Mouse (Mus musculus) liver, embryonic 12.5 days (tissue): ENCODE measurements around the gene Kcnq1. TPM values are rescaled to one million over a fixed set of nuclear protein-coding genes. Genes with fewer than 3 reads are reported as not detected.
A peak's percentile ranks its signal among the peaks of the same experiment; 100 is the strongest.

Experiments
- ATAC-seq: fragments of 200-750 bp; cut with Nextera tagmentation; 2 replicates; pipeline ENCODE4 v1.8.0; 2017; ENCODE audit warnings: moderate number of reproducible peaks, mild to moderate bottlenecking, moderate library complexity
- H3K27ac ChIP-seq: fragments of 300-500 bp; sonication (generic); 2 replicates; pipeline ENCODE4 v1.5.1; 2016; ENCODE audit warnings: mild to moderate bottlenecking
- H3K27me3 ChIP-seq: fragments of 300-500 bp; sonication (generic); replicated peaks from 2 replicates; pipeline ENCODE4 v1.6.1; 2016; ENCODE audit warnings: mild to moderate bottlenecking, moderate library complexity
- H3K36me3 ChIP-seq: fragments of 300-500 bp; sonication (generic); 2 replicates; pipeline ENCODE4 v1.6.1; 2016; ENCODE audit warnings: mild to moderate bottlenecking, moderate library complexity
- H3K4me1 ChIP-seq: fragments of 300-500 bp; sonication (generic); 2 replicates; pipeline ENCODE4 v1.6.1; 2016
- H3K4me2 ChIP-seq: fragments of 300-500 bp; sonication (generic); 2 replicates; pipeline ENCODE4 v1.6.1; 2016; ENCODE audit warnings: mild to moderate bottlenecking, moderate library complexity
- H3K4me3 ChIP-seq: fragments of 300-500 bp; sonication (generic); 2 replicates; pipeline ENCODE4 v1.5.1; 2016; ENCODE audit warnings: mild to moderate bottlenecking, moderate library complexity
- H3K9ac ChIP-seq: fragments of 300-500 bp; sonication (generic); 2 replicates; pipeline ENCODE4 v1.6.1; 2016; ENCODE audit warnings: mild to moderate bottlenecking, moderate library complexity
- H3K9me3 ChIP-seq: fragments of 300-500 bp; sonication (generic); replicated peaks from 2 replicates; pipeline ENCODE4 v1.6.1; 2016; ENCODE audit warnings: mild to moderate bottlenecking, moderate library complexity
- WGBS: fragments of 180-500 bp; shearing (Covaris S2); methylation state at CpG from one replicate; pipeline ENCODE4 v1.1.7; 2016; ENCODE audit not compliant: insufficient replicate concordance; 5-methylcytosine and 5-hydroxymethylcytosine counted together
- polyA plus RNA-seq: library from polyadenylated mRNA; unstranded; fragments of >200 nt; fragmentation: Nextera tagmentation; extraction: Ambion mirVana; gene quantifications from 2 replicates; pipeline ENCODE4 v1.2.1, GENCODE M21; 2016

The Kcnq1 gene
- polyA plus RNA-seq, 1 experiment from 2014 or later, result 0.21 TPM

DNA sequence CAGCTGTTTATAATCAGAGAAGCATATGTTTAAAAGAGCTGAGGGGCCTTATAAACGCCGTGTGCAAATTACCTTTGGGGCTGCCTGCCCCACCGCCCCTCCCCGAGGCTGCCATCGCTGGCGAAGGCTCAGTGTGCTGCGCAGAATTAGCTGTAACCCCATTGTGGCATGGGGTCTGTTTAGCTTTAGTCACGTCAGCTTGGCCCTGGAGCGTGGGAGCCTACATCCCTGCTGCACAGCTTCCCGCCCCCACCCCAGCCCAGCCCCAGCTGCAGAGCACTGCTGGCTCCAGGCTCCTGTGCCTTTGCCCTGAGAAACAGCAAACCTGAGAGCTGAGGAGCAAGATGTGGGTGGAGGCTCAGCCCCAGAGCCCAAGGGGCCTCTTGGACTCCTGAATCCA is 199.6 kb downstream of the Kcnq1 start:
- no peaks in the 10 kb centered on the region for H3K36me3 ChIP-seq
- H3K4me1 ChIP-seq, result peaks cover 23% of the 10 kb centered on the region; the same call in 1 of the 2 replicates
- H3K9me3 ChIP-seq, result no peaks in the 10 kb centered on the region
- no peak overlapping the region for H3K4me3 ChIP-seq
- H3K9ac ChIP-seq, result no peak overlapping the region
- H3K27me3 ChIP-seq, result peaks cover 4% of the 10 kb centered on the region; the same call in 1 of the 2 replicates
- no peak overlapping the region for H3K27ac ChIP-seq
- H3K4me2 ChIP-seq, result no peak overlapping the region
- WGBS, result 65% methylated on average over 10 of the region's 10 CpGs
- ATAC-seq, result no peak

DNA sequence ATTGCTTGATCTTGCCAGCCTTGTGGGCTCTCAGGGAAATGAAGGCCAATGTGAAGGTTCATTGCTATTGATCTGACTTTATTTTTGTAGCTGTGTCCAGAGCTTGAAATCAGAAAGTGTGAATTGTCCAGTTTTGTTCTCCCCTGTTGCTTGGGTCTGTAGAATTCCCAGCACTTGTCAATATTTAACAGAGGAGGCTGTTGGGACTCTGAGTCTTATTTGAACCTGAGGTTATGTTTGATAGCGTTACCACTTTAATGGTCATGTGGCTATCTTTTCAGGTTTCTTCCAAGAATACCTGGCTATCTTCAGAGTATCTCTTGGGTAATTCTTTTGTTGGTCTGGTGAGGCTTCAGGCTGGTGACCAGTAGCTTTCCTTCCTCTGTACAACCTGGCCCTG is 201.8 kb downstream of the Kcnq1 start:
- Histone ChIP-seq H3K27me3 (peaks cover 4% of the 10 kb centered on the region; the same call in 1 of the 2 replicates), H3K4me3 (no peak overlapping the region), H3K9ac (no peak overlapping the region), H3K4me2 (no peak overlapping the region), H3K9me3 (no peaks in the 10 kb centered on the region), H3K4me1 (peaks cover 15% of the 10 kb centered on the region; the same call in 1 of the 2 replicates), H3K27ac (no peak overlapping the region), H3K36me3 (no peaks in the 10 kb centered on the region)
- WGBS, result 59% methylated on average over 1 of the region's 1 CpGs
- no peak for ATAC-seq

DNA sequence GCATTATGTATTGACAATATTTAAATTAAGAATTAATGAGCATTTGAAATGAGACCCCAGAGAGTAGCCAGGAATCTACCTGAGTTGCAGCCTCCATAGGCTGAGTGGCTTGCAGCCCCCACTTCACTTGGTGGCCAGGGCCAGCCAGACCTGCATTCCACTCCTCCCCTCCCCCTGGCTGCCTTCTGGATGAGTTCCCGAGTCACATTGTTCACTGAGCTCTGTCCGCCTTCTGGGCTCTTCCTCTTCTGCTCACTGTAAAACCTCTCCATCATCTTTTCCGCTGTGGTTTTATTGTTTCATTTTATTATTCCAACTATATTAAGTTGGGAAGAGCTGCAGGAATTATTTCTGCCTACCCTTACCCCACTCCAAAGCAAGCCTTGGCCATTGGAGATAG is 204.1 kb downstream of the Kcnq1 start:
- H3K27me3 ChIP-seq, result peaks cover 3% of the 10 kb centered on the region; the same call in 1 of the 2 replicates
- H3K36me3 ChIP-seq, result no peaks in the 10 kb centered on the region
- ATAC-seq, result no peak
- no peak overlapping the region for H3K27ac ChIP-seq
- H3K4me3 ChIP-seq, result no peak overlapping the region
- WGBS, result 57% methylated on average over 3 of the region's 3 CpGs
- no peaks in the 10 kb centered on the region for H3K9me3 ChIP-seq
- no peak overlapping the region for H3K4me2 ChIP-seq
- no peak overlapping the region for H3K9ac ChIP-seq
- H3K4me1 ChIP-seq, result peaks cover 23% of the 10 kb centered on the region

DNA sequence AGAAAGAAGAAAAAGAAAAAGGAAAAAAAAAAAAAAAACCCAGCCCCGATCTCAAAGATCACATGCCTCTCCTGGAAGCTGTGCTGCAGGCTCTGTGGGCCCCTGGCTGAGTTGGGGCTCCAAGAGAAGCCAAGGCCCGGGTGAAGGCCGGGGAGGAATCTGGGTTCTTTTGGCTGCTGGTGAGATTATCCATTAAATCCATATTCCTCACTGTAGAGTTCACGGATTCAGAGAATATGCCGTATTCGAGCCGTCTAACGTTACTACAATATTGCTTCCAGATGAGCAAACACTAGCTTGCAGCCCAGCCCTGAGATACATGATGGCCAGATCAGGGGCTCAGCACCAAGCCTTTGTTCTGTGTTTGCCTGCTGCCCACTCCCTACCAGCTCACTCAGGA is 204.7 kb downstream of the Kcnq1 start:
- no peak for ATAC-seq
- Histone ChIP-seq H3K9me3 (no peaks in the 10 kb centered on the region), H3K27me3 (no peaks in the 10 kb centered on the region; the same call in 1 of the 2 replicates), H3K27ac (no peak overlapping the region), H3K4me3 (no peak overlapping the region), H3K4me1 (peaks cover 23% of the 10 kb centered on the region), H3K36me3 (no peaks in the 10 kb centered on the region), H3K4me2 (no peak overlapping the region), H3K9ac (no peak overlapping the region)
- 74% methylated on average over 8 of the region's 8 CpGs for WGBS

DNA sequence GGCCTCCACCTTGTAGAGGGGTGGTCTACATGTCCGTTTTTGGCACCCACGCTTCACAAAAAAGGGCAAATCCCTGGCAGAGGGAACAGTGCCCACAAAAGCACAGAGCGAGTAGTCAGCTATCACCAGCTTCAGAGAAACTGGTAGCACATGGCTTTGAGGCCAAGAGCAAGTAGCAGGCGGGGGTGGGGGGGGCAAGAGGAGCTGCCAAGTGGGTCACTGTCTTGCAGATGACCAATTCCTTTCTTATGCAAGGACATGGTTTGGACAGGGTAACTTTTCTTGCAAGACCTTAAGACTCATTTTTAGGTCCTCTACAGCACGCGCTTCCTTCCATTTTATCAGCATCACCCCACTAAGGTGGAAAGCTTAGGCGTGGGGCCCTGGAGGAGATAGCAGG is 205.3 kb downstream of the Kcnq1 start:
- Histone ChIP-seq H3K9me3 (no peaks in the 10 kb centered on the region), H3K27ac (no peak overlapping the region), H3K4me3 (no peak overlapping the region), H3K4me2 (no peak overlapping the region), H3K36me3 (no peaks in the 10 kb centered on the region), H3K9ac (no peak overlapping the region), H3K27me3 (no peaks in the 10 kb centered on the region; the same call in 1 of the 2 replicates), H3K4me1 (peaks cover 23% of the 10 kb centered on the region)
- WGBS, result 63% methylated on average over 7 of the region's 7 CpGs
- ATAC-seq, result no peak

DNA sequence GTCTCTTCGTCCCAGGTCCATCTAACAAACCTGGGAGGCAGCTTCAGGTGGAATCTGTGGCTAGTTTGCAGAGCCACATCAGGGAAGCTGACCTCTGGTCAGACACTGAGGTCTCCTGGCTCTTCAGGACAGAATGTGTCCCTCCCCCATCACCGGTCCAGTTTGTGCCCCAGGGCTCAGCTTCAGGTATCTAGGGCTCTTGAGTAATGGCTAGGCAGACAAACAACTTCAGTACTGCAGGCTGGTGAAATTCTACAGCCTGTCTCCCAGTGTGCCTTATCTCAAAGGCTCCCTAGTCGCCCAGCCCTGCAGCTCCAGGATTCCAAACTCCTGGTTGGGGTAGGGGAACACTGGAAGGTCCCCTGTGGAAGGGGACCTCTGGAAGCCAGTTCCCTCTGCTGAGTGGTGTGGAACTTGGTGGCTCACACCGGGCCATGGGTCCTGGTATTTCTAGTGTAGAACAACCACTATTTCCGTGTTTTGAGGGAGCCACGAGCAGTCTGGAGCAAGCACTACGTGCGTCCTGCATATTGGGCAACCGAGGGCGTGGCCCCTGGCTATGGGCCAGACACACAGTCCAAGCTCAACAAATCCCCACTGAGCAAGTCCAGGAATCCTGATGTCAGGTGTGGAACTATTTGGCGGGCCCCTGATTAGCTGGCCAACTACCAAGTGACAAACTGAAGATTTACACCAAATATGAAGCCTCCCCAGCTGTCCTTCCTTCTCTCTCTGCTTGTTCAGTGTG is 207.6 kb downstream of the Kcnq1 start:
- no peak overlapping the region for H3K9ac ChIP-seq
- peaks cover 4% of the 10 kb centered on the region; the same call in 1 of the 2 replicates for H3K27me3 ChIP-seq
- no peak overlapping the region for H3K4me2 ChIP-seq
- no peaks in the 10 kb centered on the region for H3K36me3 ChIP-seq
- no peaks in the 10 kb centered on the region for H3K9me3 ChIP-seq
- whole genome bisulfite sequencing, result 63% methylated on average over 11 of the region's 11 CpGs
- ATAC-seq, result peak; percentile 64
- peaks cover 19% of the 10 kb centered on the region for H3K4me1 ChIP-seq
- H3K27ac ChIP-seq, result 0 out of 2 replicates have a peak overlapping the region, but pooled peaks have one; percentile 18
- no peak overlapping the region for H3K4me3 ChIP-seq

DNA sequence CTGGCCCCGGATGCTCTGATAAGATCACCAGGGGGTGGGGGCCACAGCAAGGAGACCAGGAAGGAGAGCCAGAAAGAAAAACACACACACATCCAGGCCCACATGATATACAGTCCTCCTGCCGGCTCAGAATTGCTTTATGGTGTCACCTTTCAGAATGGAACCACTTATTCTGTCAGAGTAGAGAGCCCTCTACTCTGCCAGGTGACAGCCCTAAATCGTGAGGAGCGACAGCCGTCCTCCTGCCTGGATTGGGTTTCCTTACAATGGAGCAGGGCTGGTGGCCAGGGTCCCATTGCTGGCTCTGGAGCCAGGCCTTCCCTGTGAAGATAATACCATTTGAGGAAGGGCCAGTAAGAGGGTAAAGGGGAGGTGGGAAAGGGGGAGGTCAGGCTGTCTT is 212.3 kb downstream of the Kcnq1 start:
- Histone ChIP-seq H3K4me3 (no peak overlapping the region), H3K4me1 (peaks cover 8% of the 10 kb centered on the region), H3K9me3 (no peaks in the 10 kb centered on the region), H3K4me2 (no peak overlapping the region), H3K36me3 (no peaks in the 10 kb centered on the region), H3K27me3 (0 out of 2 replicates have a peak, but pooled peaks cover 4% of the 10 kb centered on the region), H3K9ac (no peak overlapping the region), H3K27ac (no peak overlapping the region)
- WGBS, result 44% methylated on average over 5 of the region's 5 CpGs
- ATAC-seq, result no peak

DNA sequence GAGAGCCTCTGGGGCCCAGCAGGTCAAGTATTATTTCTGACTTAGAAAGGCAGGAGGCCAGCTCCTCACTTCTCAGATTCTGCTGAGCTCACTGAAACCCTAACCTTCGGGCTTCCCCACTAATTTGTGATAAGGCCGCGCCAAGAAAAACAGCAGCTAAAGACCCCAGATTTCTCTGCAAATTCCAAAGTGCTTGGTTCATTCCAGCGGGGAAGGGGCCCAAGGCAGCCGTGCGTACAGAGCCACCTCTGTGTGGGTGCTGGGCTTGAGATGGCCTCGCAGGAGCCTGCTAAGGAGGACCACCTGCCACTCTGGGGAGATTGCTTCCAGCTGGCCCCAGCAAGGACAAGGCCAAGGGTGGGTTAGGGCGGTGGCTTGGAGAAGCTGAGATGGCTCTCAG is 214.2 kb downstream of the Kcnq1 start:
- 54% methylated on average over 8 of the region's 8 CpGs for WGBS
- no peak overlapping the region for H3K4me3 ChIP-seq
- no peak for ATAC-seq
- H3K9me3 ChIP-seq, result no peaks in the 10 kb centered on the region
- H3K4me1 ChIP-seq, result no peaks in the 10 kb centered on the region
- no peaks in the 10 kb centered on the region for H3K36me3 ChIP-seq
- no peak overlapping the region for H3K4me2 ChIP-seq
- H3K9ac ChIP-seq, result no peak overlapping the region
- H3K27ac ChIP-seq, result no peak overlapping the region
- 0 out of 2 replicates have a peak, but pooled peaks cover 4% of the 10 kb centered on the region for H3K27me3 ChIP-seq

DNA sequence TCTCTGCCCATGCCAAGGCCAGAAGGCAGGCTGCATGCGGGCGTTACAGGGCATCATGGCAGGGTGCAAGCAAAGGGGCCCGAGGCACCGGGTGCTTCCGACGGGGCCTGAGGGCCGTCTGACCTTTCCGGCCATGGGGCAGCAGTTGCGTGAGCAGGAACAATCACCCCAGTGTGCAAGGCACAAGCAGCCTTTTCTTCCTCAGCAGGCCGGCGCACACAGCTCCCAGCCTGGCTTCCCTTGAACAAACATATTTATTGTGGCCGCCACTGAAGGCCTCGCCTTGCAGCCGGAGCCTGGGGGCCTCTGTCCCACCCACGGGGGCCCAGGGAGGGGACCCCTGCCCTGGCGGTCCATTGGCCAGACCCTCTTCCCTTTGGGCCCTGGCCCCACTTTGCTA is 218.9 kb downstream of the Kcnq1 start:
- ATAC-seq, result no peak
- Histone ChIP-seq H3K9ac (no peak overlapping the region), H3K4me2 (no peak overlapping the region), H3K27me3 (0 out of 2 replicates have a peak, but pooled peaks cover 4% of the 10 kb centered on the region), H3K9me3 (no peaks in the 10 kb centered on the region), H3K4me3 (no peak overlapping the region), H3K27ac (no peak overlapping the region), H3K36me3 (no peaks in the 10 kb centered on the region), H3K4me1 (no peaks in the 10 kb centered on the region)
- 82% methylated on average over 16 of the region's 16 CpGs for WGBS

DNA sequence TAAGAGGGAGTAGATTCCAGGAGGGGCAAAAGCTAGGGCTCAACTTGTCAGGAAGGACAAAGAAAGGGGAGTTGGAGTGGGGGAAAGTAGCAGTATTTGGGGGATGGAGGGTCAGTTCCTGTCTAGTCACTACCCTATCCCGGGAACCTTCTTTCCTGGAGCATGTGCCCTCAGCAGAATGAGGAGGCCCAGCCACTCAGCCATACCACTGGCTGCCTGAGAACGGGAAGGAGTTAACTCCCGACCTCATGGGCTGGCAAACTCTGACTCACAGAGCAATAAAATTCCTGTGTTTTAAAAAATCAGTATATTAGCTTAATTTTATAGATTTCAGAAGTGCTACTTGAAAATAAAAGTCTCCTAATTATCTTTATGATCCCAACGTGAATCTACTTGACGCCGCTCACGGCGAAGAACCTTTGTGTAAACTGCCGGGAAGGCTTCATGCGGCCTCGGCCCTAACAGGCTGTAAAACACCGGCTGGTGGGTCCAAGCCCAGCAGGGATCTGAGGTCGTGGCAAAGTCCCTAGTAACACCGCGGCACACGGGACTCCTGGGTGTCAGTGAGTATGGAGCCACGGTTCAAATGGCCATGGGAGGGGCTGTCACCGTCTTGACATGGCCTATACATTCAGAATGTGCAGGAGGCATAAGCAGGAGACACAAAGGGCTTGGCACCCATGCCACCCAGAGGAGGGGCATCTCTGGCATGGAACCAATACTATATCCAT is 222.2 kb downstream of the Kcnq1 start:
- H3K4me2 ChIP-seq, result no peak overlapping the region
- no peak overlapping the region for H3K9ac ChIP-seq
- H3K4me1 ChIP-seq, result peaks cover 3% of the 10 kb centered on the region; the same call in 1 of the 2 replicates
- no peaks in the 10 kb centered on the region for H3K36me3 ChIP-seq
- H3K4me3 ChIP-seq, result no peak overlapping the region
- no peak overlapping the region for H3K27ac ChIP-seq
- no peaks in the 10 kb centered on the region for H3K9me3 ChIP-seq
- H3K27me3 ChIP-seq, result 0 out of 2 replicates have a peak, but pooled peaks cover 4% of the 10 kb centered on the region
- WGBS, result 78% methylated on average over 18 of the region's 18 CpGs
- ATAC-seq, result no peak

DNA sequence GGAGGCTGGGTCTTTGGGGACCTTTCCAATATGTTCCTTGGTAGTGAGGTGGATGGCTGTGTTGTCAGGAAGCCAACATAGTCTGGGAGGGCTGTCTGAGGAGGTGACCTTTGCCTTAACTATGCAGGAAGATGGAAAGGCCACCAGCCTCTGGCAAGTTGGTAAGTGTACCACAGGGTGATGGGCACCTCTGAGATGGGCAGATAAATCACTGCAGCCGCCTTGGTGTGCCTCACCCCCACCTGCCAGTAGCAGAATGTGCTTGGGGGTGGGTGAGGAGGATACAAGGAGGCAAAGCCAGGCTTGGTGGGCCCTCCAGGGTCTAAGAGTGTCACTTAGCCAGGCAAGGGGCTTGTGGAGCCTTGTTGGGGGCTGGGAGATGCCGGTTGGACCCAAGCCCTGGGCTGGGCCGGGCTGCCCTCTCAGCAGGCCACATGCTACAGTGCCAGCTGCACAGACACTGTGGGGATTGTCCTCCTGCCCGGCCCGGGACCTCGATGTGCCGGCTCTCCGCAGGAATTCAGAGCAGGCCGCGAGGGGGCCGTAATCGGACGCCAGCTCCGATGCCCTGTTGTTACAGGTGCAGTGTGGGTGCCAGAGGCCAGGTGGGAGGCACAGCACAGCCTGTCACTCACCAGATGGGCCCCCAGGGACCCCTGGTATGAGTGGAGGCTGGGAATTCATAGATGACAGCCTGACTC is 223.1 kb downstream of the Kcnq1 start:
- H3K9me3 ChIP-seq, result no peaks in the 10 kb centered on the region
- peaks cover 3% of the 10 kb centered on the region; the same call in 1 of the 2 replicates for H3K4me1 ChIP-seq
- ATAC-seq, result no peak; the same call in 1 of the 2 replicates
- no peak overlapping the region for H3K4me3 ChIP-seq
- no peaks in the 10 kb centered on the region for H3K36me3 ChIP-seq
- 79% methylated on average over 14 of the region's 14 CpGs for whole genome bisulfite sequencing
- no peak overlapping the region for H3K4me2 ChIP-seq
- no peak overlapping the region for H3K27ac ChIP-seq
- H3K9ac ChIP-seq, result no peak overlapping the region
- 0 out of 2 replicates have a peak, but pooled peaks cover 4% of the 10 kb centered on the region for H3K27me3 ChIP-seq
